Mouse (Mus musculus) kidney, postnatal 0 days (tissue): Measurements from ENCODE around the gene Dnajc17. TPM values are rescaled to one million over a fixed set of nuclear protein-coding genes. Genes with fewer than 3 reads are reported as not detected.
A peak's percentile ranks its signal among the peaks of the same experiment; 100 is the strongest.

Experiments
- ATAC-seq: fragments of 200-750 bp; cut with Nextera tagmentation; replicated peaks from 2 replicates; pipeline ENCODE4 v1.8.0; 2017; ENCODE audit warnings: low read depth, moderate number of reproducible peaks, moderate TSS enrichment, moderate library complexity; ENCODE audit not compliant: low FRiP score
- DNase-seq: peaks from one replicate; pipeline ENCODE4 v3.0.0-alpha.2; 2016; ENCODE audit warnings: low spot score
- H3K27ac ChIP-seq: fragments of 300-500 bp; sonication (generic); 2 replicates; pipeline ENCODE4 v1.5.1; 2014; ENCODE audit warnings: mild to moderate bottlenecking
- H3K27me3 ChIP-seq: fragments of 300-500 bp; sonication (generic); 2 replicates; pipeline ENCODE4 v1.6.1; 2014; ENCODE audit warnings: low read length, mixed read lengths; ENCODE audit not compliant: insufficient read depth
- H3K36me3 ChIP-seq: fragments of 300-500 bp; sonication (generic); 2 replicates; pipeline ENCODE4 v1.6.1; 2014; ENCODE audit warnings: low read length, mixed read lengths; ENCODE audit not compliant: insufficient read depth
- H3K4me1 ChIP-seq: fragments of 300-500 bp; sonication (generic); replicated peaks from 2 replicates; pipeline ENCODE4 v1.6.1; 2014; ENCODE audit warnings: antibody characterized with exemption, low read length, mixed read lengths; ENCODE audit not compliant: insufficient read depth
- H3K4me2 ChIP-seq: fragments of 300-500 bp; sonication (generic); 2 replicates; pipeline ENCODE4 v1.6.1; 2014; ENCODE audit warnings: mild to moderate bottlenecking, low read length, moderate library complexity, mixed read lengths
- H3K4me3 ChIP-seq: fragments of 300-500 bp; sonication (generic); replicated peaks from 2 replicates; pipeline ENCODE4 v1.5.1; 2014; ENCODE audit warnings: low read depth, low read length
- H3K9ac ChIP-seq: fragments of 300-500 bp; sonication (generic); 2 replicates; pipeline ENCODE4 v1.6.1; 2014; ENCODE audit warnings: low read depth, low read length
- H3K9me3 ChIP-seq: fragments of 300-500 bp; sonication (generic); replicated peaks from 2 replicates; pipeline ENCODE4 v1.6.1; 2016; ENCODE audit warnings: low read length, inconsistent platforms, mixed read lengths
- CTCF ChIP-seq: IDR thresholded peaks from 2 replicates; pipeline ENCODE4 v1.5.1; 2016; ENCODE audit warnings: antibody characterized with exemption, low read depth, mild to moderate bottlenecking, moderate library complexity
- WGBS: fragments of 180-500 bp; shearing (Covaris S2); extraction: QIAGEN DNeasy Blood & Tissue Kit; methylation state at CpG from one replicate; pipeline ENCODE4 v1.1.7; 2014; 5-methylcytosine and 5-hydroxymethylcytosine counted together
- polyA plus RNA-seq: library from polyadenylated mRNA; unstranded; fragments of >200 nt; fragmentation: Nextera tagmentation; extraction: Ambion mirVana; gene quantifications from 2 replicates; pipeline ENCODE4 v1.2.1, GENCODE M21; 2015

The Dnajc17 gene
- polyA plus RNA-seq, 1 experiment from 2014 or later, result 15.1 TPM

DNA sequence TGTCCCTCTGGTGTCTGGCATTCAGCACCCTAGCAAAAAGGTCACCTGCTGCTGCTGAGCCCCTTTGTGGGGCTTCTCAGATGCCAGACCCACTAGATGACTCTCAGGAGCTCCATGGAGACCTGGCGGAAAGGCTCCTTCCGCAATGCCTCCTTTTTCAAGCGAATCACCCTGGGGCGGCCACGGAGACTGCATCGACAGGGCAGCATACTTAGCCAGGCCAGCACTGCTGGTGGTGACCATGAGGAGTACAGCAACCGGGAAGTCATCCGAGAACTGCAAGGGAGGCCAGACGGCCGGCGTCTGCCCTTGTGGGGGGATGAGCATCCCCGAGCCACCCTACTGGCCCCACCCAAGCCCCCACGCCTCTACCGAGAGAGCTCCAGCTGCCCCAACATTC, 33.7 kb downstream of the Dnajc17 start:
- H3K36me3 ChIP-seq, result peaks cover 4% of the 10 kb centered on the region; the same call in 1 of the 2 replicates
- H3K4me2 ChIP-seq, result no peak overlapping the region
- DNase-seq (no peak), ATAC-seq (no peak)
- peaks cover 16% of the 10 kb centered on the region for H3K4me1 ChIP-seq
- no peaks in the 10 kb centered on the region for H3K9me3 ChIP-seq
- no peak overlapping the region for H3K9ac ChIP-seq
- no peak overlapping the region; the same call in 1 of the 2 replicates for H3K27ac ChIP-seq
- no peak overlapping the region for H3K4me3 ChIP-seq
- 45% methylated on average over 14 of the region's 14 CpGs for WGBS
- H3K27me3 ChIP-seq, result no peaks in the 10 kb centered on the region
- no peak for TF ChIP-seq CTCF

DNA sequence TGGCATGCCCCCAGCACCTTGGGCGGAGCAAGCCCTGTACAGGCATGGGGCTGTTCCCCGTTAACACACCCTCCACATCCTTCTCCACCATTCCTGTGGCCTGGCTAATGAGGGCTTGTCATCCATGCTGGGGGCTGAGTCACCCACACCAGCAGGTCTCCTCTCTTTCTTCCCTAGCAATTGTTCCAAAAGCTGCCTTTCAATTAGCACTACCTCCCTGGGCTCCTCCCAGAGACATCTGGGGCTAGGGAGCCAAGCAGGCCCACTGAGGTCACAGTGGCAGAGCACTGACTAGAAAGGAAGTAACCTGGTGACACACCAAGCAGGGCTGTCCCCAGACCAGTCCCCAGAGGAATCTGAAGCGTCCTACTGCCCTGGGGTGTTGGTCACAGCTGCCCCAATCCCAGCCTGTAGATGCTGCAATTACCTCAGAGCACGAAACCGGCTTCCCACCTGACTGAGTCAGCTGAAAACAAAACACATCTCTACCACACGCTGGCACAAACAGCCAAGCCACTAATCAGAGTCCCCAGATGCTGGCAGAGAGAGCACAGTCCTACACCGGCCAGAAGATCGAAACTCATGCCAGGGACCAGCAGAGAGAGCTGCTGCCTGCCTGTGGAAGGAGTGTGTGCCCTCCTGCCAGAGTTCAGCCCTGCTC, 34.5 kb downstream of the Dnajc17 start, which contains the start of gene Gm14137:
TSS of gene Gm14137 (plus strand) at position 519 of the 661 bp plus-strand sequence.
- Histone ChIP-seq H3K27me3 (no peaks in the 10 kb centered on the region), H3K9me3 (no peaks in the 10 kb centered on the region), H3K9ac (no peak within 1 kb of the TSS), H3K4me3 (no peak within 1 kb of the TSS), H3K4me2 (no peak within 1 kb of the TSS), H3K27ac (no peak within 1 kb of the TSS; the same call in 1 of the 2 replicates), H3K4me1 (peaks cover 16% of the 10 kb centered on the region), H3K36me3 (no peaks in the 10 kb centered on the region)
- 42% methylated on average over 8 of the region's 8 CpGs for WGBS
- DNase-seq (no peak), ATAC-seq (no peak; the same call in 1 of the 2 replicates)
- no peak for TF ChIP-seq CTCF

DNA sequence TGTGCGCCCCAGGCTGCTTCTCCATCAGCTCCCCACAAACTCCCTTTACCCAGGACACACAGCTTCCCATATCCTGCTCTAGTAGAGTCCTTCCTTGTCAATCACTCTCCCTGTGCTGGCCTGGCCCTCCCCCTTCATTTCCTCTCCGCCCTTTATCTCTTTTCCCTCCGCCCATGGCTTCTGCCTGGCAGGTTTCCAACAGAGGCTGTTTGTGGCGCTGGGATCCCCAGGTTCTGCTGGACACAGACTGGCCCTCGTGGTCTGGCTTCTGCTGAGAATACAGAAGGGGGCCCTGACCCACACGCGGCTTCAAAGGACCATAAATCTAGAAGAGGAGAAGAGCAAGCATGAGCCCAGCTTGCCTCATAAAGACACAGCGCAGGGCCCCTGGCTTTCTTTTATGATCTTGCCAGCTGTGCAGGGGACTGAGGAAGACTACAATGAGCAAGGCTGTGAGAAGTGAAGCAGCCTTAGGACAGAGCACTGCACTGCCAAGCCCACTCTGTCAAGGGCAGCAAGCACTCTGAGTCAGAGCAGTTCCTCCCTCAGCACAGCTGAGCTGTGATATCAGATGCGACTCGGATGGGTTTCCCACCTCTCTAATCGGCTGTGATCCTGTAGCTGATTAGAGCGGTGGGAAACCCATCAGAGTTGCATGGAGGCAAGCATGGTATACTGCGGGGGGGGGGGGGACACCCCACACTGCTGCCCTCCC, 35.6 kb downstream of the Dnajc17 start:
- Histone ChIP-seq H3K4me1 (peaks cover 18% of the 10 kb centered on the region), H3K27ac (peak overlapping the region; percentile 55; the same call in 1 of the 2 replicates), H3K36me3 (no peaks in the 10 kb centered on the region), H3K9me3 (no peaks in the 10 kb centered on the region), H3K27me3 (no peaks in the 10 kb centered on the region), H3K4me3 (no peak overlapping the region), H3K9ac (no peak overlapping the region), H3K4me2 (no peak overlapping the region; the same call in 1 of the 2 replicates)
- no peak for TF ChIP-seq CTCF
- WGBS, result 13% methylated on average over 13 of the region's 13 CpGs
- ATAC-seq (peak; percentile 47), DNase-seq (peak; percentile 85)

DNA sequence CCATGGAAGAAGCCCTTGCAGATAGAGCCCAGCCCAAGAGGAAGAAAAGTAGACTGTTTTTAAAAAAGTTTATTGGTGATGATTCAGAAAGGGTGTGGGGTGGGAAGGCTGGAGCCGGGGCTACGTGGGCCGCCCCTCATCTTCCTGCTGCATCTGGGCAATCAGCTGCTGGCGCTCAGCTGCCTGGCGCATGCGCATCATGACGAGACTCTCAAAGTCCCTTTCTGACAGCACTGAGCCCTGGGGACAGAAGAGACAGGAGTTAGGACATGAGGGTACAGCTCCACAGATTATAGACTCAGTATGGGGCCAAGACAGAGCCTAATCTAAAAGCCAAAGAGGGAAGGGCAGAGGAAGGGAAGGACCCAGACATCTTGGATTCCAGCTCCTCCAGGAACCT, 36.1 kb downstream of the Dnajc17 start:
- no peaks in the 10 kb centered on the region for H3K36me3 ChIP-seq
- H3K9ac ChIP-seq, result no peak overlapping the region
- TF ChIP-seq CTCF, result no peak
- H3K4me2 ChIP-seq, result no peak overlapping the region
- H3K27ac ChIP-seq, result no peak overlapping the region; the same call in 1 of the 2 replicates
- H3K4me1 ChIP-seq, result peaks cover 23% of the 10 kb centered on the region
- no peaks in the 10 kb centered on the region for H3K27me3 ChIP-seq
- H3K4me3 ChIP-seq, result no peak overlapping the region
- ATAC-seq (no peak), DNase-seq (no peak)
- WGBS, result 84% methylated on average over 7 of the region's 7 CpGs
- H3K9me3 ChIP-seq, result no peaks in the 10 kb centered on the region

DNA sequence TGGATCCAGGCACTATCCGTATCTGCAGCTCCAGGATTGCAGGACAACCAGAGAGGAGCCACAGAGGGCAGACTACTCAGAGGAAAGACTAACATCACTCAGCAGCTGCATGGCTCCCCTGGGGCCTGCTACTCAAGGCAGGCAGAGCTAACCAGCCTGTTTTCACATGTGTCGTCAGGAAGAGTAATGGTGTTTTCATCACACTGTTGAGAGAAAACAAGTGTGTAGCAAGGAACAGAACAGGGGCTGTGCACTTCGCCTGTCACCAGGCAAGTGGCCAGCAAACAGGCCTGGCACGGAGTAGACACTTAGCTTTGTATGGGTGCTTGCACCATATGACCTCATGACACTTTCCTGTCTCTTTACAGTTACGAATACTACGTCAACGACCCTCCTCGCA, 37.0 kb downstream of the Dnajc17 start:
- Histone ChIP-seq H3K4me1 (peaks cover 27% of the 10 kb centered on the region), H3K4me3 (no peak overlapping the region)

DNA sequence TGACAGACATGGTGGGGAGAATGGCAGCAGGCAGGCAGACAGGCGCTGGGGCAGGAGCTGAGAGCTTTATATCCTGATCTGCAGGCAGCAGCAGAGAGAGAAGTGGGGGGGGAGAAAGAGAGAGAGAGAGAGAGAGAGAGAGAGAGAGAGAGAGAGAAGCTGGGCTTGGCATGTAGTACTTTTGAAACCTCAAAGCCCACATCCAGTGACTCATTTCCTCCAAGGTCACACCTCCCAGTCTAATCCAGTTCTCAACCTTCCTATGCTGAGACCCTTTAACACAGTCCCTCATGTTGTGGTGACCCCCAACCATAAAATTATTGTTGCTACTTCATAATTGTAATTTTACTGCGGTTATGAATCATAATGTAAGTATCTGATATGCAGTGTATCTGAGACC, 38.3 kb downstream of the Dnajc17 start:
- Histone ChIP-seq H3K36me3 (no peaks in the 10 kb centered on the region), H3K4me3 (no peak overlapping the region), H3K9ac (no peak overlapping the region), H3K9me3 (no peaks in the 10 kb centered on the region), H3K4me1 (peaks cover 27% of the 10 kb centered on the region), H3K4me2 (no peak overlapping the region), H3K27ac (no peak overlapping the region), H3K27me3 (no peaks in the 10 kb centered on the region)
- ATAC-seq, result no peak
- 85% methylated on average over 2 of the region's 2 CpGs for WGBS
- no peak for TF ChIP-seq CTCF
- no peak for DNase-seq

More for the DNA sequence above, 37.0 kb downstream of the Dnajc17 start:
- H3K9me3 ChIP-seq, result no peaks in the 10 kb centered on the region
- peak; percentile 21 for DNase-seq
- WGBS, result 48% methylated on average over 8 of the region's 8 CpGs
- H3K4me2 ChIP-seq, result no peak overlapping the region
- no peak overlapping the region for H3K9ac ChIP-seq
- H3K27me3 ChIP-seq, result no peaks in the 10 kb centered on the region
- H3K27ac ChIP-seq, result no peak overlapping the region
- no peak for TF ChIP-seq CTCF
- ATAC-seq, result no peak
- no peaks in the 10 kb centered on the region for H3K36me3 ChIP-seq
